Comparison of ENCODE assay signal across 16 mouse cellular contexts in the genomic region with DNA sequence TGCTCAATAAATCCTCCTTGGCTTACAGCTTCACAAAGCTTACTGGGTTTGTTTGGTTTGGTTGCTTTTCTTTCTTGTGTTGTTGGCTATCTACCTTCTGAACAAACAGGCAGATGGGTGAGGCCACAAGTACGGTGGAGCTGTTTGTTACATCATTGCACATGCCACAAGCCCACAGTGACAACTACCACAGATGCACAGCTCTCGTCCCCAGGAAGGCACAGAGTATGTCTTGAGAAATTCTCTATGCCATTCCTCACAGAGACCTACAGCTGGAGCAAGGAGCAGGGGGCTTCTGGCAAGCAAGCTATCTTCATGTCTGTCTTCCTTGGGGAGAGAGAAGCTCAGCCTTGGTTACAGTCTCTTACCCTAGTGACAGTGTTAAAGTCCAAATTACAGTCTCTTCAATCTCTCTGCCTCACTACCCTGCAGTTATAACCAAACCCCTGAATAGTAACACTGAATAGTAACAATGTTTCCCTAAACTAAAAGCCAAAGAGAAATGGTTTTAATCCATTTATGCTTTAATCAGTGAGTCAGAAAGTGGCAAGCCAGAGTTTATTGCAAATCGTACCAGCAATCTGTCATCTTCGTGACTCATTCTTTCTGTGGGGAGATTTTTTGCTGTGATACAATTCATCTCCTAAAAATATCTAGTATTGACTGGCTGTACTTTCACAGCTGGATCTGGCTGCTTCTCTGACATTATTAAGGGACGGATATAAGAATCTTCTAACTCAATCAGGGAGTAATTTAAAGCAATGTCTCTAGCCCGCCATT.
A peak's percentile ranks its signal among the peaks of the same experiment; 100 is the strongest.
DNase-seq lines count a peak whose midpoint lies in the region; ATAC-seq lines count a peak whose summit lies in the region.
"Had no signal": no experiment of that assay in that cellular context is flagged by ENCODE, and none has a peak within 500 bp of the region (broad histone marks: within the 10 kb centered on the region; RNA-seq: fewer than 3 reads in every experiment).

No protein-coding gene starts in this region.

- H3K79me2 ChIP-seq in macrophage (ENCODE audit: inconsistent target): no peaks in the 10 kb centered on the region

- WGBS in macrophage (ENCODE audit: missing documents): 75% methylated on average over 6 of the region's 6 CpGs
- WGBS in forebrain, embryonic 11.5 days: 92% methylated on average over 6 of the region's 6 CpGs

- H3K4me2 ChIP-seq in forebrain, embryonic 11.5 days (ENCODE audit: low read depth, low read length, severe bottlenecking): no peak overlapping the region
- H3K4me2 ChIP-seq: embryonic facial prominence, embryonic 15.5 days; heart, embryonic 11.5 days; liver, embryonic 13.5 days had no signal

- 0 out of 2 replicates have a peak overlapping the region, but pooled peaks have one; percentile 1 for H3K27ac ChIP-seq in macrophage
- no peak overlapping the region for H3K27ac ChIP-seq in forebrain, embryonic 11.5 days (ENCODE audit: low read depth, low read length)
- H3K27ac ChIP-seq: embryonic facial prominence, embryonic 15.5 days; liver, embryonic 13.5 days; stomach, postnatal 0 days had no signal

- no peaks in the 10 kb centered on the region for H3K36me3 ChIP-seq in macrophage (ENCODE audit: inconsistent target)
- no peaks in the 10 kb centered on the region for H3K36me3 ChIP-seq in forebrain, embryonic 11.5 days (ENCODE audit: control insufficient read depth, insufficient read depth, low read length)
- H3K36me3 ChIP-seq: embryonic facial prominence, embryonic 15.5 days; liver, embryonic 13.5 days had no signal

- H3K9ac ChIP-seq in forebrain, embryonic 11.5 days (ENCODE audit: low read length): no peak overlapping the region
- H3K9ac ChIP-seq: embryonic facial prominence, embryonic 15.5 days; liver, embryonic 13.5 days had no signal

- no peak for ATAC-seq in forebrain, embryonic 11.5 days (replicated peaks; ENCODE audit: low FRiP score)

- H3K4me3 ChIP-seq in macrophage (ENCODE audit: inconsistent target): no peak overlapping the region
- no peak overlapping the region for H3K4me3 ChIP-seq in forebrain, embryonic 11.5 days (ENCODE audit: low read depth, low read length)
- H3K4me3 ChIP-seq: embryonic facial prominence, embryonic 15.5 days; liver, embryonic 13.5 days had no signal

- no peaks in the 10 kb centered on the region for H3K4me1 ChIP-seq in forebrain, embryonic 11.5 days (replicated peaks; ENCODE audit: control insufficient read depth, insufficient read depth, low read length)
- H3K4me1 ChIP-seq: embryonic facial prominence, embryonic 15.5 days; liver, embryonic 13.5 days had no signal

- H3K27me3 ChIP-seq in forebrain, embryonic 11.5 days (ENCODE audit: control insufficient read depth, insufficient read depth, low read length): no peaks in the 10 kb centered on the region
- H3K27me3 ChIP-seq: embryonic facial prominence, embryonic 15.5 days; liver, embryonic 13.5 days had no signal

- DNase-seq in layer of hippocampus, adult 18-20 months (ENCODE audit: low spot score in 2 of 2): peak; percentile 32 to 73
- no peak for DNase-seq in layer of hippocampus, postnatal 25 days (ENCODE audit: extremely low spot score in 1 of 2, low spot score in 1 of 2)
- peak; percentile 82 for DNase-seq in 416B (ENCODE audit: low read depth)
- peak; percentile 33 for DNase-seq in Muller cell, postnatal 12 days (ENCODE audit: inconsistent ontology term)
- no peak for DNase-seq in forebrain, embryonic 11.5 days (ENCODE audit: low spot score)
- no peak for DNase-seq in ovary, postnatal 36 days (ENCODE audit: low spot score)
- DNase-seq: adrenal gland, postnatal 14 days; cerebellum, adult 9-10 months; gastrocnemius, postnatal 14 days; heart, postnatal 36 days; liver, embryonic 13.5 days; thymus, postnatal 4 days had no signal

- H3K9me3 ChIP-seq in forebrain, embryonic 11.5 days (ENCODE audit: control insufficient read depth, low read length): no peaks in the 10 kb centered on the region
- H3K9me3 ChIP-seq: embryonic facial prominence, embryonic 15.5 days; liver, embryonic 13.5 days had no signal

Comparison
In these comparisons a context has a peak if more than half of its experiments do, and no peak if none do; other contexts are left out.
1. DNase-seq: peak in layer of hippocampus, adult 18-20 months (2 of 2), 416B (single experiment) and Muller cell, postnatal 12 days (single experiment); none in layer of hippocampus, postnatal 25 days (0 of 2), forebrain, embryonic 11.5 days (single experiment) and ovary, postnatal 36 days (single experiment).